Mouse (Mus musculus) CH12.LX (cell line): Measurements from ENCODE around the gene N4bp2l1.

Experiments
- CHD2 ChIP-seq: IDR thresholded peaks from 2 replicates; pipeline ENCODE4 v1.6.1; 2011; ENCODE audit warnings: low read length, improper control_type of control experiment
- CTCF ChIP-seq, 2 experiments: IDR thresholded peaks in 1 of 2; conservative IDR thresholded peaks in 1 of 2; 2 replicates each; pipeline ENCODE4 v1.5.1; 2011 to 2012; ENCODE audit warnings: low read depth in 2 of 2, low read length in 2 of 2, improper control_type of control experiment in 1 of 2, inconsistent platforms in 1 of 2, mild to moderate bottlenecking in 1 of 2, moderate library complexity in 1 of 2
- EP300 ChIP-seq: IDR thresholded peaks from 2 replicates; pipeline ENCODE4 v1.6.1; 2011; ENCODE audit warnings: low read length, improper control_type of control experiment
- ETS1 ChIP-seq: conservative IDR thresholded peaks from 2 replicates; pipeline ENCODE4 v1.6.1; 2012; ENCODE audit warnings: low read depth, mild to moderate bottlenecking, inconsistent platforms, low read length, improper control_type of control experiment, moderate library complexity
- GABPA ChIP-seq: IDR thresholded peaks from 2 replicates; pipeline ENCODE4 v1.6.1; 2012; ENCODE audit warnings: low read depth, low read length, improper control_type of control experiment, inconsistent platforms; ENCODE audit not compliant: insufficient replicate concordance
- HCFC1 ChIP-seq: IDR thresholded peaks from 2 replicates; pipeline ENCODE4 v1.6.1; 2012; ENCODE audit warnings: low read depth, mild to moderate bottlenecking, inconsistent platforms, low read length, improper control_type of control experiment
- JUND ChIP-seq: conservative IDR thresholded peaks from 2 replicates; pipeline ENCODE4 v1.6.1; 2011; ENCODE audit warnings: low read depth, low read length, improper control_type of control experiment
- POLR2A ChIP-seq: IDR thresholded peaks from 2 replicates; pipeline ENCODE4 v1.6.1; 2011; ENCODE audit warnings: low read depth, mild to moderate bottlenecking, improper control_type of control experiment, low read length
- TBP ChIP-seq: conservative IDR thresholded peaks from 2 replicates; pipeline ENCODE4 v1.6.1; 2011; ENCODE audit warnings: low read depth, low read length, improper control_type of control experiment
- USF2 ChIP-seq: conservative IDR thresholded peaks from 2 replicates; pipeline ENCODE4 v1.6.1; 2011; ENCODE audit warnings: low read depth, low read length, improper control_type of control experiment

DNA sequence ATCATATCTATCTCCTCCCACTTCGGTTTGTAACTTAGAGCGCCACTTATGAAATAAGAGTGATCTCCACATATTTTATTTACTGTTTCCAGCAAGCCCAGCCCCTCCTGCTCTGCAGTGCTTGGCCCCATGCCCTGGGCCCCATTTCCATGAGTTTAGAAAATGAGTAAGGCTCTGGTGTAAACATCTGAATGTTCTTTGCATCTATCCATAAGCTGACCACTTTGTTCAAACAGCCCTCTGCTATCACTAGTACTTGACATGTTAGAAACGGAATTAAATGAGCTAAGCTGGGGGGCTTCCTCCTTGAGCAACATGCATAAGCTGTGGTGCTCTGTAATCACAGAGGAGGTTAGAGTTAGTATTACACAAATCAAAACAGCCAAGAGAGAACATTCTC lies 22.6 kb downstream of the N4bp2l1 start:
- TF ChIP-seq CTCF (conservative IDR thresholded peaks at IDR 0.05 in 1 of 2, IDR thresholded peaks at IDR 0.05 in 1 of 2; ENCODE audit: low read depth in 2 of 2, low read length in 2 of 2) (no peak), POLR2A (no peak), ETS1 (no peak), GABPA (no peak), JUND (no peak), HCFC1 (no peak), USF2 (no peak), TBP (no peak), CHD2 (no peak), EP300 (no peak)
